Mouse (Mus musculus): ENCODE measurements around the gene Armc2. TPM values are rescaled to one million over a fixed set of nuclear protein-coding genes. Genes with fewer than 3 reads are reported as not detected.

Gene Armc2
- polyA plus RNA-seq, 1 experiment from 2014 or later, result 1.4 TPM

DNA sequence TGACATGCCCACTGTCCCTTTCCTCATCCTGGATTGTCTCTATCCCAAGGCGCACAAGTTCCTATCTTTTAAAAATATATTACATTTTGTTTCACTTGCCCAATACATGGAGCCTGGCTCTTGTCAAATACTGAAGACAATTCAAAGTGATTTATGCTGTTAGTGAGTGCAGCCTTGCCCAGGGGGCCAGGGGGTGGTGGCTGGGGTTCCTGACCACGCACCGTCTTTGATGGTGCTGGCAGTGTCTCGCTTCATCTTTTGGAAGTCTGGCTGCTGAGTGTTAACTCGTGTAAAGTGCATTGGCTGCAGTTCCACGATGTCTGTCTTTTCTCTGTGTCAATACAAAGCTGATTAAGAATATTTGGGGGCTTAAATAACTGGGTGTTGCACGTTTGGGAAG lies 13.6 kb downstream of the Armc2 start:
- DNase-seq (ENCODE audit: low spot score), result no peak
- WGBS, result 37% methylated on average over 7 of the region's 7 CpGs
- 0 out of 2 replicates have a peak, but pooled peaks cover 5% of the 10 kb centered on the region for H3K27me3 ChIP-seq (ENCODE audit: insufficient read depth, poor library complexity, severe bottlenecking)
- no peak overlapping the region for H3K4me3 ChIP-seq
- H3K4me1 ChIP-seq, result peaks cover 19% of the 10 kb centered on the region
- no peak overlapping the region for H3K27ac ChIP-seq
- no peaks in the 10 kb centered on the region for H3K36me3 ChIP-seq
- H3K9me3 ChIP-seq, result no peaks in the 10 kb centered on the region

DNA sequence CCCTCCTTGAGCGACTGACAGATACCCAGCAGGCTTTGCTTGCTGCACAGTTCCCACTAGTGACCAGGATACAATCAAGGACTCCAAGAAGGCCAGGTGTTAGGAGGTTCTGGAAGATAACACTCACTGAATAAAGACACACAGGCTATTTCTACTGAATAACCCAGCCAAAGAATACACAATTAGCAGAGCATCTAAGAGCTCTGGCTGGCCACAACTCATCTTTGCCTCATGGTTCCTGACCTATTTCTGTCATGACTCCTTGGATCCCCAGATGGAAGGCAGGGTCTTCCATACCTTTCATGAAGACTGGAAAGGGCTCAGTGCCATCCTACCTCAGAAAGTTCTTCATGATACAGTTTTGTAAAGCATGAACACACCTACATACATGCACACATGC lies 14.2 kb downstream of the Armc2 start:
- peaks cover 19% of the 10 kb centered on the region for H3K4me1 ChIP-seq
- 89% methylated on average over 1 of the region's 1 CpGs for WGBS
- no peaks in the 10 kb centered on the region for H3K36me3 ChIP-seq
- H3K27me3 ChIP-seq (ENCODE audit: insufficient read depth, poor library complexity, severe bottlenecking), result peaks cover 10% of the 10 kb centered on the region; the same call in 1 of the 2 replicates
- DNase-seq (ENCODE audit: low spot score), result no peak
- H3K9me3 ChIP-seq, result no peaks in the 10 kb centered on the region
- H3K4me3 ChIP-seq, result no peak overlapping the region
- no peak overlapping the region for H3K27ac ChIP-seq

DNA sequence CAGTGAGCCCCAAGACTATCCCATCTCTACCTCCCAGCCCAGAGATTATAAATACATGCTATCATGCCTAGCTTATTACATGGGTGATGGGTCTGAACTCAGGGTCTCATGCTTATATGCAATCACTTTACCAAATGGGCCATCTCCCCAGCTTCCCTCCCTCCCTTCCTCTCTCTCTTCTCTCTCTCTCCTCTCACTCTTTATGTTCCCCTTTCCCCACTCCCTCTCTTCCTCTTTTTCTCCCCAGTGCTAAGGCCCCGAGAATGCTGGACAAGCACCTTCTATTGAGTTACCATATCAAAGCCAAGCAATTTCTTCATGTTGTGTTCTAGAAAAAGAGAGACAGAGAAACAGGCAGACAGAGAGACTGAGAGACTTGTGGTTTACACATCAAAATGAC lies 14.7 kb downstream of the Armc2 start:
- Histone ChIP-seq H3K36me3 (no peaks in the 10 kb centered on the region), H3K27me3 (ENCODE audit: insufficient read depth, poor library complexity, severe bottlenecking) (peaks cover 10% of the 10 kb centered on the region; the same call in 1 of the 2 replicates), H3K4me1 (peaks cover 19% of the 10 kb centered on the region), H3K27ac (no peak overlapping the region), H3K4me3 (no peak overlapping the region), H3K9me3 (no peaks in the 10 kb centered on the region)
- 65% methylated on average over 1 of the region's 1 CpGs for WGBS
- DNase-seq (ENCODE audit: low spot score), result no peak

DNA sequence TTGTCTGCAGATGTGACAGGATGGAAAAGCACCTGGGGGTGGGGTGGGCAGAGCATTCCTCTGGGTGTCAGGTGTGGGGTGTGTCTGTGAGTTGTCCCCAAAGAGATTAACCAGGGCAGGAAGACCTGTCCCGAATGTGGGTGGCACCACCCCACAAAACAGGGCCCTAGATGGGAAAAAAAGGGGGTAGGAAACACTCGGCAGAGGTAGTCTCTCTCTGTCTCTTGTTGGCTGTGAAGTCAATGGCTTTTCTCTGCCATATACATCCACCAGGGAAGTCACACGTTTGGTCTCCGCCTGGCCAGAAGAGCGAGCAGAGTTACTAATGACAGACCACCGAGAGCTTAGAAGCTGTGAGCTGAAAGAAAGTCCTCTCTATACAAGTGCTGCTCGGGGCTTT lies 15.8 kb downstream of the Armc2 start:
- DNase-seq (ENCODE audit: low spot score), result no peak
- WGBS, result 64% methylated on average over 7 of the region's 7 CpGs
- H3K4me3 ChIP-seq, result no peak overlapping the region
- H3K27ac ChIP-seq, result no peak overlapping the region
- no peaks in the 10 kb centered on the region for H3K9me3 ChIP-seq
- peaks cover 29% of the 10 kb centered on the region for H3K4me1 ChIP-seq
- H3K27me3 ChIP-seq (ENCODE audit: insufficient read depth, poor library complexity, severe bottlenecking), result peaks cover 16% of the 10 kb centered on the region; the same call in 1 of the 2 replicates
- H3K36me3 ChIP-seq, result no peaks in the 10 kb centered on the region

DNA sequence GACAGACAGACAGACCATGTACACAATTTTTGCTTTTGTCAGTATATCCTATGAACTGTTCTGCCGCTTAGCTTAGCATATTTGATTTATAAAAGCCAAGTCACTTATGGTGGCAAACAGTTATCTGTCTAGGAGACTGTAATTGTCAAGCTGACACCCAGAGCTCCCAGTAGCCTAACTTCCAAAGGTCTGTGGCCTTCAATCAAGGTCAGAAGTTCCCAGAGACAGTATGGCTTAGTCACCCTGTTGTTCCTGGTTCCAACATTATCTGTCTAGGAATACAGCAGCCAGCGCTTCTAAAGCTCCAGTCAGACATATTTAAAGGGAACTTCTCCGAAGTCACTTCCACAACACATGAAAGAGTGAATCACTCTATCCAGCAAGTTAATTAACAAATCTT lies 17.0 kb downstream of the Armc2 start:
- Histone ChIP-seq H3K27me3 (ENCODE audit: insufficient read depth, poor library complexity, severe bottlenecking) (peaks cover 26% of the 10 kb centered on the region), H3K4me1 (peaks cover 32% of the 10 kb centered on the region), H3K9me3 (no peaks in the 10 kb centered on the region), H3K27ac (no peak overlapping the region), H3K4me3 (no peak overlapping the region), H3K36me3 (no peaks in the 10 kb centered on the region)
- DNase-seq (ENCODE audit: low spot score), result no peak
- 81% methylated on average over 3 of the region's 3 CpGs for WGBS

DNA sequence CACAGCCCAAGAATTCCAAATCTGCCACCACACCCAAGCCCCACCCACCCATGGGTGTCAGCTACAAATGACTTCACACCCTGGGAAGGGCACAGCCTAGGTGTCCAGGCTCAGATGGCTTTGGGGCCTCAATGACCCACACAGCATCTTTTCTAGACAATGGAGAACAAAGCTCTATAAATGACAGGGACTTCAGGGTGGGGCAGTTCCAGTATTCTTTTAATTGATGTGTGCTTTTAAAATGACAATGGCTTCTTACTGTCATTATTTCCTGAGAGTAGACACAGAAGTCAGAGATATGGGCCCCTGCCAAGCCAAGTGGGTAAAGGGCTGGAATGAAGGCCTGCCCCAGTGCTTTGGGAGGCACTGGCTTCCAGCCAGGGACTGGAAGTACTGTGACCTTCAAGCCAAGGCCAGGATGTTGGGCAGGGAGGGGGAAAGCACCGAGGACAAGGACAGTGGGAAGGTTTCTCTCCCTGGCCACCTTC lies 20.5 kb downstream of the Armc2 start:
- Histone ChIP-seq H3K27me3 (ENCODE audit: insufficient read depth, poor library complexity, severe bottlenecking) (peaks cover 31% of the 10 kb centered on the region), H3K4me1 (peaks cover 24% of the 10 kb centered on the region; the same call in 1 of the 2 replicates), H3K36me3 (no peaks in the 10 kb centered on the region), H3K4me3 (no peak overlapping the region), H3K27ac (no peak overlapping the region), H3K9me3 (no peaks in the 10 kb centered on the region)
- 34% methylated on average over 1 of the region's 1 CpGs for WGBS
- no peak for DNase-seq (ENCODE audit: low spot score)

DNA sequence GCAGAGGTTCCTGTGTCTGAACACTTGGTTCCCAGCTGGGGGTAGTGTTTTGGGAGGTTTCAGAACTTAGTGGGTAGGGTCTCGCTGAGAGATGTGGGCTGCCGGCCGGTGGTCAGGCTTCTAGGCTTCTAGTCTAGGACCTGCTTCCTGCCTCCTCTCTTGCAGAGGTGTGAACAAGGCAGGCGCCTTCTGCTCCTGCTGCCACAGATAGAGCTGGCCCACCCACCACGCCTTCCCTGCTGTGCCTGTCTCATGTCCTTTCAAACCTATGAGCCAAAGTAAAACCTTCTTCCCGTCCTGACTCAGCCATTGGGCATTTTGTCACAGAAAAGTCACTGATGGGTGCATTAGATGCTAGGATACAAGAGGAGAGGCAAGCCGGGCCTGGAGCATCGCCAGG lies 22.1 kb downstream of the Armc2 start:
- H3K4me1 ChIP-seq, result peaks cover 33% of the 10 kb centered on the region
- no peaks in the 10 kb centered on the region for H3K9me3 ChIP-seq
- 38% methylated on average over 8 of the region's 8 CpGs for WGBS
- no peak overlapping the region for H3K4me3 ChIP-seq
- peaks cover 47% of the 10 kb centered on the region for H3K27me3 ChIP-seq (ENCODE audit: insufficient read depth, poor library complexity, severe bottlenecking)
- no peak for DNase-seq (ENCODE audit: low spot score)
- no peaks in the 10 kb centered on the region for H3K36me3 ChIP-seq
- H3K27ac ChIP-seq, result no peak overlapping the region

DNA sequence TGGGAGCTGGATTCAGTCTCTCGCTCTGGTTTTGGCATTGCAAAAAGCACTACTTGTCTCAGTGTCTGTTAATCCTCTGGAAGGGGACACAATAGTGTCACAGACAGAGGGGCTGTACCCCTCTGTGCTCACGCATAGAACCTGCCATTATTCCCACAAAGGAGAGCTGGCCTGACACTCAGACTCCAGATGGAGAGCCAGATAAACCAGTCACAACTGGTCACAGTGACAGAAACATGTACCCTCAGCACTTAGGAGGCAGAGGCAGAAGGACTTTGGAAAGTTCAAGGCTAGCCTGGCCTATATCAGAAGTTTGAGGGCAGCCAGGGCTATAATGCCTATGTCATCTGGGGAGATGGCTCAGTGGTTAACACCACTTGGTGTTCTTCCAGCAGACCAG lies 23.2 kb downstream of the Armc2 start:
- H3K36me3 ChIP-seq, result no peaks in the 10 kb centered on the region
- no peaks in the 10 kb centered on the region for H3K9me3 ChIP-seq
- peaks cover 58% of the 10 kb centered on the region for H3K27me3 ChIP-seq (ENCODE audit: insufficient read depth, poor library complexity, severe bottlenecking)
- DNase-seq (ENCODE audit: low spot score), result no peak
- 70% methylated on average over 2 of the region's 2 CpGs for WGBS
- peaks cover 39% of the 10 kb centered on the region for H3K4me1 ChIP-seq
- H3K4me3 ChIP-seq, result no peak overlapping the region
- no peak overlapping the region for H3K27ac ChIP-seq

DNA sequence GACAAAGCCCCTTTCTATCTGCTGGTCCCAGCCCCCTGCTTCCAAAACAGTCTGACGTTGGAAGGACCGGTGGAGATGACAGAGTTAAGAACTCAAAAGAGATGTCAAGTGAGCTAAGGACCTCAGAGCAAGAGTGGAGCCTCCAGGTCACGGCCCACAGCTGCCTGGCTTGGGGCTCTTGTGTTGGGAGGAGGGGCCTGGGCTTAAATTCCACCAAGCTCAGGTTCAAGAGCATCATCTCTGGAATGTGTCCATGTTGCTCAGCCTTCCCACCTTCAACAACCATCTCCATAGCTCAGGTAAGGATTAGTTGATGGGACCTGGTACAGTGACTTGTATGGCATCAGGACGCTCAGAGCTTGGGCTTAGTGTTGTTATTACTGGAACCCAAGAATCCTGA lies 23.7 kb downstream of the Armc2 start:
- Histone ChIP-seq H3K4me1 (peaks cover 39% of the 10 kb centered on the region), H3K27me3 (ENCODE audit: insufficient read depth, poor library complexity, severe bottlenecking) (peaks cover 62% of the 10 kb centered on the region), H3K27ac (no peak overlapping the region), H3K4me3 (no peak overlapping the region), H3K36me3 (no peaks in the 10 kb centered on the region), H3K9me3 (no peaks in the 10 kb centered on the region)
- DNase-seq (ENCODE audit: low spot score), result no peak
- WGBS, result 54% methylated on average over 4 of the region's 4 CpGs

DNA sequence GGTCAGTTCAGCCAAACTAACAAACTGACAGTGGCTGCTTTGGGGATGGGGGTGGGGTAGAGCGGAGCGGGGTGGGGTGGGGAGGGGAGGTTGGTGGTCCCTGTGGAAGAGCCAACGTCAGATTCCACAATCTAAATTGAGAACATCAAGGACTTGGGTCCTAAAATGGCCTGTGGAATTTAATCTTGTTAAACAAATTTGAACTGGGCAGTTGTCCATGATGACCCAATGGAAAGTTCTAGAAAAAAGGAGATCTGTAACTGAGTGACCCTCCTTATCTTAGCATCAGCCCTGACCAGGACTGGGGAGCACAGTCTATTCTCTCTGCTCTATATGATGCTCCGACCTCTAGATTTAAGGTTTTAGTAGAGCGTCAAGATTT lies 26.2 kb downstream of the Armc2 start:
- Histone ChIP-seq H3K4me3 (no peak overlapping the region), H3K36me3 (no peaks in the 10 kb centered on the region), H3K27ac (no peak overlapping the region), H3K9me3 (no peaks in the 10 kb centered on the region), H3K27me3 (ENCODE audit: insufficient read depth, poor library complexity, severe bottlenecking) (peaks cover 62% of the 10 kb centered on the region), H3K4me1 (peaks cover 28% of the 10 kb centered on the region)
- no peak for DNase-seq (ENCODE audit: low spot score)
- WGBS, result 77% methylated on average over 5 of the region's 5 CpGs

DNA sequence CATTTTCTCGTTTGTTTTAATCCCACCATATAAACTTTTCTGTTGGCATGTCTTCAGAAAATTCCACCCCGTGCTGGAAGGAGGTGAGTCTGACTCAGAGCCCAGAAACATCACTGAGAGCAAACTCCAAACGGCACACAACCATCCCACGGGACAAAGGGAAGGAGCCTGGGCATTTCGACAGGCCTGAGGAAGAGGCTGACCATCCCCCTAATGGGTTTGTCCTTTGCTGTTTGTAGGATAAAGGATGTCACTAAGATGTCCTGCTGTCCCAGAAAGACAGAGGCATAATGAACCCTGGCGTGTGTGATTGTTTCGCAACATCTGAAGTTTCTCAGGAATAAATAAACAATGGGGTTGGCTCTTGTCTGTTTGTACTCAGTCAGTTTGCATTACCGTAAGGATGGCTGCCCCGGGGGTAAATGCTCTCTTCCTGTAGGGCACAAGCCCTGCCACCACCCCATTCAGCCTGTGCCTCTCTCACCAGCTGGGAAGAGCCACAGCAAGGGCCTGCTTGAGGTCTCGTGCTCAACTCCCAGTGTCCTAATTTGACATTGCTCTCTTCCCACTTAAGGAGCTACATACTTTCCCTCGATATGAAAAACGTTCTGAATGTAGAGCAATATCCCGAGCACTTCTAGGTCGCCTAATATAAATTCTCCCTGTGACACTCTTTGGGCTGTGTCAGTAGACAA lies 26.7 kb downstream of the Armc2 start:
- no peak overlapping the region for H3K27ac ChIP-seq
- no peaks in the 10 kb centered on the region for H3K36me3 ChIP-seq
- H3K4me1 ChIP-seq, result peaks cover 28% of the 10 kb centered on the region
- no peak overlapping the region for H3K4me3 ChIP-seq
- no peaks in the 10 kb centered on the region for H3K9me3 ChIP-seq
- peaks cover 58% of the 10 kb centered on the region for H3K27me3 ChIP-seq (ENCODE audit: insufficient read depth, poor library complexity, severe bottlenecking)
- 34% methylated on average over 14 of the region's 14 CpGs for WGBS
- DNase-seq (ENCODE audit: low spot score), result no peak

DNA sequence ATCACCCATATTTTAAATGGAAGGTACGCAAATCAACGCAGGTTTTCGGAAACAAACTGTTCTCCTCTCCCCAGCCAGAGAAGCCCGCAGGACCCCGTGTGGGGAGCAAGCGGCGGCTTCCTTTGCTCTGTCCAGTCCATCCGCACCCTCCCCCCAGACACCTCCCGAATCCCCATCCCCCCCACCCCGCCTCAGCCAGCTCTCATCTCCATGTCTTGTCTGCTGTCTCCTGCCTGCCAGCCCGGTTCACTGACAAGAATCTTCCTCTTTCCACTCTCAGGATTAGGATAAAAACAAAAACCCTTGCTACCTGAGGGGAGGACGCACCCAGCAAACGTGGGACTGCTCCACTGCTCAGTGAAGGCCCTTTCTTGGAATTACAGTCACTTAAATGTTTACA lies 27.3 kb downstream of the Armc2 start:
- 15% methylated on average over 13 of the region's 13 CpGs for WGBS
- Histone ChIP-seq H3K4me3 (no peak overlapping the region), H3K36me3 (no peaks in the 10 kb centered on the region), H3K27me3 (ENCODE audit: insufficient read depth, poor library complexity, severe bottlenecking) (peaks cover 52% of the 10 kb centered on the region), H3K4me1 (peaks cover 23% of the 10 kb centered on the region), H3K9me3 (no peaks in the 10 kb centered on the region), H3K27ac (no peak overlapping the region)
- no peak for DNase-seq (ENCODE audit: low spot score)

DNA sequence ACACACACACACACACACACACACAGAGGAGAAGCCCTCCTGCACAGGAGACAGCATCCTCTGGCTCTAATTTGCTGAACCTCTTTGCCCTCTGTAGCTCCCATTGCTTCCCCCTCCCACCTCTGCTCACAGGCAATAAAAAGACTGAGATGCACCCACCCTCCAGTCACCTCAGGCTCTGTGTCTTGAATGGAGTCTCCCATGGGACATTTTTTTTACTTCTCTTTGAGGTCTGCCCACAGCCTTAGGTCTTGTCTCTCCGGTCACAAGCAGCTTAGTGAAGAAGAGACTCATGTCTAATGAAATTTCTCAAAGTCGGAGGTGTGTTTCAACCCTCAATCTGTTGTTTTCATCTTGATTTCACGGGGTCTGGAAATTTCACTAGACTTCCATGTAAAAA lies 29.3 kb downstream of the Armc2 start:
- no peak overlapping the region for H3K27ac ChIP-seq
- 86% methylated on average over 3 of the region's 3 CpGs for WGBS
- H3K27me3 ChIP-seq (ENCODE audit: insufficient read depth, poor library complexity, severe bottlenecking), result peaks cover 54% of the 10 kb centered on the region
- H3K4me3 ChIP-seq, result no peak overlapping the region
- H3K36me3 ChIP-seq, result no peaks in the 10 kb centered on the region
- no peaks in the 10 kb centered on the region for H3K9me3 ChIP-seq
- peaks cover 16% of the 10 kb centered on the region for H3K4me1 ChIP-seq
- DNase-seq (ENCODE audit: low spot score), result no peak

DNA sequence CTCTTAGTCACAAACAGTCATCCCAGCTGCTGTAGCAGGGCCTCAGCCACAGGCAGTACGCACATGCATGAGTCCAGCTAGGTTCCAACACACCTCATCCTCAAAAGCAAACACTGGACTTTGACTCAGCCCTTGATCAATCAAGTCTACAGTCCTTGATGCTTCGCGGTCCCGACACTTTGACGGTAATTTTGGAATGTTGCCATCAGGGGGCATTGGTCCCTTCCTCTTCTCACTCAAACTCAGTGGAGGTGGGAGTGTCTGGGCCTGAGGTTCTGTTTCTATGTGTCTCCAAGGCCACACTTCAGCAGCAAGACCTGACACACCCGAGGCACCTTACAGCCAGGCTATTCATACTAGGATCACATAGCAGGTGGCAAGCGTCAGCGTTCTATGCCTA lies 32.1 kb downstream of the Armc2 start:
- H3K4me3 ChIP-seq, result no peak overlapping the region
- WGBS, result 85% methylated on average over 8 of the region's 8 CpGs
- H3K27me3 ChIP-seq (ENCODE audit: insufficient read depth, poor library complexity, severe bottlenecking), result peaks cover 35% of the 10 kb centered on the region
- no peaks in the 10 kb centered on the region for H3K9me3 ChIP-seq
- no peak overlapping the region for H3K27ac ChIP-seq
- no peaks in the 10 kb centered on the region for H3K36me3 ChIP-seq
- no peak for DNase-seq (ENCODE audit: low spot score)
- H3K4me1 ChIP-seq, result peaks cover 6% of the 10 kb centered on the region

Measured in heart, embryonic 10.5 days (tissue).